Mouse (Mus musculus) right cerebral cortex, postnatal 25 days (tissue): Measurements from ENCODE around the gene Mtus2.
"Not testable (repeated sequence)": the region's sequence is repeated elsewhere in the genome, so short reads cannot be mapped to it uniquely, and the experiment has no call there.

Experiments
- DNase-seq: peaks from one replicate; pipeline ENCODE4 v3.0.0; 2022

The Mtus2 gene

DNA sequence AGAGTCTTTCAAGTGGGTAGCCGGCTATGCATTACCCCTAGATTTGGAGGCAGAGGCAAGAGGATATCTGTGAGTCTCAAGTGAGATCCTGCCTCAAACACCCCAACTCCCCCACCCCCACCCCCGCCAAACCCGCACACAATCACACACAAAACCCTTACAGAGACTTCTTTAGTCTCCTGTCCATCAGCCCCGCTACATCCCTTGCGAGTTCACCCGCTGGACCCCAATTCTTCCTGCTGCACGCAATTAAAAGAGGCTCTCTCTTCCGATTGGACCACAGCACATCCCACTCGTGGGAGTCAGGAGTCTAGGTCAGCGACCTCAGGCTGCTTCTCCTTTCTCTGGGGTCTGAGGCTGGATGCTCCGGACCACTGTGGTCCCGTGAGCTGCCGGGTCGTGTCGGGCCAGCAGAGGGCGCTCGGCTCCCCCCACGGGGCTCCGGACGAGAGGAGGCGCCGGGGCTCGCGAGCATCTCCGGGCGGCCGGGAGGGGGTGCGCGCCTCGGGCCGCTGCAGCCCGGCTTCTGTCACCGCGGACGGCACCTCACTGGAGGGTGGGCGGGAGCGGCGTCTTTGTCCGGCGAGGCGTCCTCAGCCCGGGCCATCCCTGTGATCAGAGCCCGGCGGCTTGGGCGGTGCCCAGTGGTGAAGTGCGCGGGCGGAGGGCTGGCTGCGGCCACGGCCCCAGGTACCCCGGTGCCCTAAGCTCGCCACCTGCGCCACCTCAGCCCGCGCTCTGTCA is at the start of gene Mtus2:
TSS of gene Mtus2 (plus strand) at position 500 of the 744 bp plus-strand sequence.
- peak; percentile 88 for DNase-seq

DNA sequence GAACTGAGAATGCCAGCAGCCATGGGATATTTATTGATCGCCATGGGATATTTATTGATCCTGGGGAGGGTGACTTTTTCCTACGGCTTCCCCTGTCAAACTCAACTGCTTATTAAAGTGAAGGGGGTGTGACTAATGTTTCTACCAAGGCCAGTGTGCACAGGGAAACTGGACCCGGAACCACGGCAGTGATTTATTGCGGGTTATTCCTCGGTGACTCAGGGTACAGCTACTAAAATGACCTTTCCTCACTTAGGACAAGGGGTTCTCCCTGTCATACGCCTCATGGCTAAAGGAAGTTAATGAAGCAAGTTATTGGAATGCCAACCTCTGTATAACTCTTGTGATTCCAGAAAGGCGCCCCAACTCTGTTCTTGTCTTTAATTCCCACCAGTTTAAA is 49.3 kb upstream of the Mtus2 start:
- DNase-seq: no peak

DNA sequence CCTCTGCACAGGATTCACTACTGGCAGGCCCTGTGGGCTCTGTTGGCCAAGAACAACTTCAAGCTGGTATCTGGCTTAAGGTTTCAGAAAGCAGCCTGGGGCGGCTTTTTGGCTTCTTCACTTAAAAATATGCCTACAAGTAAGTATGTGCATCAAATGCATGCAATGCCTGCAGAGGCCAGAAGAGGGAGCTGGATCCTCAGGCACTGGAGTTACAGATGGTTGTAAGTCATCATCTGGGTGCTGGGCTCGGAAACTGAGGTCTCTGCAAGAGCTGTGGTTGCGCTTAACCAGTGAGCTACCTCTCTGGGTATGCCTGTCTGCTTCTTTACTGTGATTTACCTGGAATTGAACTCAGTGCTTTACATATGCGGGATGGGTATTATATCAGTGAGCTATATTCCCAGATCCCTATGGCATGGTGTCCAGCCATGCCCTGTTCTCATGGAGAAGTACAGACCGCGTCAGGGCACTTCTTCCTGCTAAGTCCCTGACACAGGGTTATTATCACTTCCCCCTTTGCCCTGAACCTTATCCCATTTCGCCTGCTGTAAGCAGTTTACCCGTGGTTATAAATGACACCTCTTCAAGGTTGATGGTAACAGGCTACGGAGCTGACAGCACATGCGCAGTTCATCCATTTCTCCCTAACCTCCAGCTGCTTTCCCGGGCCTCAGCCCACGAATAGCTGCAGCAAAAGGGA is 46.2 kb upstream of the Mtus2 start:
- no peak for DNase-seq

DNA sequence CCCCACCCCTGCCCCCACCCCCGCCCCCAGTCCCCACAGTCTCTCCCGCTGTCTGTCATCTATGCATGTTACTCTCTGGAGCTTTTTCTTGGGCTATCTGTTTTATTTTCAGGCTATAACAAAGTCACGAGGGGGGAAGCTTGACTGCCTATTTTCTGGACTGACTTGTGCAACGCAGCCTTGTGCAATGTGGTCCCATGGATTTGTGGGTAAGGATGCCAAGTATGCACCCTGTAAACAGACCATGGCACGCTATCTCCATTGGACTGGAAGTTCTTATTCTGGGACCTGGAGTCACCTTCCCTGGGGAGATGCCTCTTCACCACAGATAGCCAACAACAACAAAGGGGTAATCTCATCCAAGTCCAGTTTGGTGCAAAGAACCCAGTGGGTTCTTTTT is 45.4 kb upstream of the Mtus2 start:
- no peak for DNase-seq

DNA sequence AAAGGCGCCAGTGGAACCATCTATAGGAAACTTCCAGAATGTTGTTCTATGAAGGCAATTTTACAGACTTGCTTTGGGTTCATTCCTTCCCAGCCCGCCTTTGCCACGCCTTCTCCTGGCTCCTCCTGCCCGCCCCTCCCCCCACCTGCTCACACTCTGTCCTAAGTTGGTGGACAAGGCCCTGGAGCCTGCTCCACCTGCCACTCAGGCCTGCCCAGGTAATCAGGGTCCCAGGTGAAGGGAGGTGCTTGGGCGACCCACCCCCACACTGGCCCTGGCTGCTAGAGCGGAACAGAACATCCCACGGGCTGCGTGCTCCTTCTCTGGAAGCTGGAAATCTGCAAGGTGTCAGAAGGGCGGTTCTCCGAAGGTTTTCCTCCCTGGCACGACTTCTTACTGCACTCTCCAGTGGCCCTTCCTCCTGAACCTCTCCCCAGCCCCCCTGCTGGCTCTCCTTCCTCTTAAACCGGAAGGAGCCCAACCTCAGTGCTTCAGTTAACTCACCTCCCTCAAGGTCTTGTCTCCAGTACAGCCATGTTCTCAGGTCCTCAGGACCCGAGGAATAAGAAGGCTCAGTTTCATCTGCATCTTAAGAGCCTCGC is 43.8 kb upstream of the Mtus2 start:
- no peak for DNase-seq

DNA sequence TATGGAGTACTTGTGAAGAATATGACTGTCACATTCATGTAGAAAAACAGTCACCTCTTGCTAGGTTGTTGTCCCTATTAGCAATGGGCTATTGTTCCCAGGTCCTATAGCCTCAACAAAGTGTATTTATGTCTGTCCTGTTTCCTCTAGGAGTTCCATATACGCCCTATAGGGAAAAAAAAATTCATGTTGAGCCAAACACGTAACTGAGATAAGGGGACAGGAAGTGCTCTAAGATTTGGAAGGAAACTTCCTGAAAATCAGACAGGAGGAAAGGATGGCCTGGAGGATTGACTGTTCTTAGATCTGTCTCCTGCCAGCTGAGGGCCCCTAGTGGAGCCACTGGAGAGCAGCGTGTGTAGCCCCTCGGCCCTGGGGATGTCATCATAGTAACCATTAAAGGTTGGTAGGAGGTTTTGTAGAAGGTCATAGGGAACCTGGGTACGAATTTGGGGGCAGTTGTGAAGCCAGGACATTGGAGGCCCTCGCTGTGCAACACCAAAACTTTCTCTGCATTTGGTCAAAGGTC is 42.0 kb upstream of the Mtus2 start:
- DNase-seq: no peak

DNA sequence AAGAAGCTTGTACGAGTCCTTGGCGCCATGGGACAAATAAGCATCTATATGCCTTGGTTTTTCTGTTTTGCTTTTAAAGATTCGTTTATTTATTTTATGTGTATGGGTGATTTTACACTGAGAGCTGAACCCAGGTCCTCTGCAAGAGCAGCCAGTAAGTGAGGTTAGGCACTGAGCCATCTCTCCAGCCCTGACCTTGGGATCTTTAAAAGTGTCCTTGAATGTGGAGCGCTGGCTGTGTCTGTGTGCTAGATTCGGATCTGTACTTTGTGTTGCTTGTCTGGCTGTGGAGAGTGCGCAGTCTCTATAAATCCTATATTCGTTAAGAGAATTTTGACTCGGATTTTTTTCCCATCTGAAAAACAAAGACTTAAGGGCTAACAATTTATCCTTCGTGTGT is 40.9 kb upstream of the Mtus2 start:
- no peak for DNase-seq

DNA sequence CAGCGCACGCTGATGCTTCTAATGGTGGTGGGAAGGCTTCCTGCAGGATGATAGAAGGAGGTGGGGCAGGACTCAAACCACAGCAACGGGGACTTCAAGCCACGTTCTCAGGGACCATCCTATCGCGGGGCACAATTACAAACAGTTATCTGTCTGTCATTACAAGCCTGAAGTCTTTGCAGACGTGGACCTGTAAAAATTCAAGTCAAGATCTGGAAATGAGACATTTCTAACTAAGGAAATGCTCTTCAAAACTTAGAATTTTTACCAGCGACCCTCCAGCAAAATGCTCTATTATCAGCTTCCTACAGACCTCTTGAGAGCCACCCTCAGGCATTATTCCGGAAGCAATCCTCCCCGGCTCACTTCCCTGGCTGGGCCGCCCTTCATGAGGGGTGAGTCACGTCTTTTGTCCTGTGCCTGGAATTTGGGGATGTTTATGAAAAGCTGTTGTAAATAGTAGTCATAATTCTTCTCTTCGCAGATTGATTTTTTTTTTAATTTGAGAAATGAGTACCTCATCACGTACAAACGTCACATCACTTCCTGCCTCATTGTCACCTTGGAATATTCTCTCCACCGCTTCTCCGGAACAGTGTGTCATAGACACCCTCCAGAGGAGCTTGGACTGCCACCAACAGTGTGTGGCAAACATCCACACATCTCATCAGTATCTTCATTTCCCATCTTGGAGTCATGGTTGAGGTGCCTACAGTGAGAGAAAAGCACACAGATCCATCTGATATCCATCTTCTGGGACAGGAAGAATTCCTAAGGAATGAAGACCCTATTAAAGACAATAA is 38.9 kb upstream of the Mtus2 start:
- no peak for DNase-seq

DNA sequence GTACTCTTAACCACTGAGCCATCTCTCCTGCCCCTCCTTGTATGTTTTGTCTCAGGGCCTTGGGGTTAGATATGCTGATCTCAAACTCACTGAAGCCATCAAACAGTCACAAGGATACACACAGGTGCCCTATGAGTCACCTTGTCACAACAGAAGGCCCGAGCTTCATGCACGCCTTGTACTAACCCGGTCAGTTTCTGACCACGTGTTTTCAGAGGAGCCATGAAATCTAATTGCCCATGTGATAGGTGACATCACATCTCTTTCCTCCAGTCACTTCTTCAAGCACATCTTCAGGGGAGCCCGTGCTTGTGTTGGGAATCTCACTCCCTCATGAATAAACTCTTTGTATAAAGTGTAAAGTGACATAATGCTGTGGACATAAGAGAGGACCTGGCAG is 32.5 kb upstream of the Mtus2 start:
- no peak for DNase-seq

DNA sequence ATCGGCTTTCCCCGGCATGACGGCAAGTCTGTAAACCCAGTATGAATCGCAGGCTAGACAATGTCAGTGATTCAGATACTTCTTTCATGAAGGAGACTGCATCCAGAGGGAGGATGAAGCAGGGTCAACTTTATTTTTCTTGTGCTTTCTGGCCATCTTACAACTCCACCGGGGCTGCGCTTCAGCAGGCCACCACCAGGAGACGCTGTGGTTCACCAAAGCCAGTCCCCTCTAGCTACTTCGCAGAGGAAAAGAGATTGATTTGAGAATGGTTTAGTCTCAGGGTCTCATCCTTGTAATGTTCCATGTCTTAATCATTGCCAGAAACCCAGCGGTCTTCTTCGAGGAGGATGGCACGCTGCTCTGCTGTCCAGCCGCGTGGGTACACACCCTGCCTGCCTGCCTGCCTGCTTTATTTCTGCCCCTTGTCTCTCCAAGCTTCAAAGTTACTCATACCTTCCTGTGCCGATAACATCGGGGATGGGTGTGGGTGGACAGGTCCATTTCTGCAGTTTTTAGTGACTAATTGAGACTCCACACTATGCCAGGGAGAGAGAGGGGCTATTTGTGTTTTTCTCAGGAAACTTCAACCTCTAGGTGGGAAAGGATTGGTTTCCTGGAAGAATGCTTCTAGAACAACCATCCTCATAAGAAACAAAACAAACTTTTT is 31.1 kb upstream of the Mtus2 start:
- DNase-seq: no peak

DNA sequence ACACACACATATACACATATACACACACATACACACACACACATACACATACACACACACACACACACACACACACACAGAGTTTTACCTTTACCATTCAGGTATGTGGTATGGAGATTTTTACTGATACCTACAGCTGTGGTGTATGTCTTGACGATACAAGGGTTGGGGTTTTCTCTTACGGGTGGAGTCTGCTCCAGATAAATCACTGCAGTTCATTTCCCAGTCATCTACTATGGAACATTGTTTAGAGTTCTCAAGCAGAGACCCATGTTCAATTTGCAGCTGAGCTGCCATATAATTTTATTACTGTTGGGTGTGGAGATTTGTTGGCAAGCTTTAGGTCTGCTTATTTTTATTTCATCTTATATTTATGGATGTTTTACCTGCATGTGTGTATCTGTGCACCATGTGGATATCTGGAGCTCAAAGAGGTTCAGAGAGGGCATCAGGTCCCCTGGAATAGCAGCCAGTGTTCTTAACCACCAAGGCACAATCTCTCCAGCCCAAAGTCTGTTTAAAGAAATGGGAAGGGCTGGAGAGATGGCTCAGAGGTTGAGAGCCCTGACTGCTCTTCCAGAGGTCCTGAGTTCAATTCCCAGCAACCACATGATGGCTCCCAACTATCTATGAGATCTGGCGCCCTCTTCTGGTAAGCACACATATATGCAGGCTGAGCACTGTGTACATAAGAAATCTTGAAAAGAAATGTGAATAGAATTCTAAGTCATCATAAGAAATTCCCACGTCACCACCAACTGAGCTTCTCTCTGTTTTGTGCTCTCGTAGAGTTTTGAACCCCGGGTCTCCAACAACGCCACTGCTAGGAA is 28.2 kb upstream of the Mtus2 start:
- DNase-seq: no peak

DNA sequence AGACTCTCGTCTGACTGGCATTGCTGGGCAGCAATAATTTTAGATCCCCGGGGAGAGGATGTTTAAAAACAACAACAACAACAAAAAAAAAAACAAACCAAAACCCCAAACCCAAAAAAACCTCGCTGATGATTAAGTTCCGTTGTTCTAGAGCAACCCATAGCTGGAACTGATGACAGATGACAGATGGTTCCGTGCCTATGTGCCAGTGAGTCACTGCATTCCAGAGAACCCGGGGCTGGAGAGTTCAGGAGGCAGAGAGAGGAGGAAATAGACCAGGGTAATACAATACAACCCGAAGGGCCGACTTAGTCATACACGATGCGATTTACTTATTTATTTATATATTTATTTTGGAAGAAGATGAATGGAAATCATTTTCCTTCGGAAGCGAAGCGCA is 22.0 kb upstream of the Mtus2 start:
- no peak for DNase-seq

DNA sequence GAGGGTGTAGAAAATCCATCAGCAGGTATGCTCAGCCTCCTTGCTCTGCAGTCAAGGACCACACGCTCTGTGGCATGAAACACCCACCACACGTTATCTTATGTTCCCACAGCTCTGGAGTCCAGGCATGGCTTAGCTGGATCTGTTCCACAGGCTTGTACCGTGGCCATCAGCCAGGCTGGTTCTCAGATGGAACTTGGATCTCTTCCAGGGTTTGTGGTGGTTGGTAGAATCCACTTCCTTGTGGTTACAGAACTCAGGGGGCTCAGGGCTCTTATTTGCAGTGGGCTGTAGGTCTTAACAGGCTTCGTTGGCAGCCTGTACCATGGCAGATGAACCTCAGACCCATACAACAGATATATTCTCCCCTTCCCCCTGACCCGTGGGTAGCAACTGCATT is 17.9 kb upstream of the Mtus2 start:
- DNase-seq: no peak

DNA sequence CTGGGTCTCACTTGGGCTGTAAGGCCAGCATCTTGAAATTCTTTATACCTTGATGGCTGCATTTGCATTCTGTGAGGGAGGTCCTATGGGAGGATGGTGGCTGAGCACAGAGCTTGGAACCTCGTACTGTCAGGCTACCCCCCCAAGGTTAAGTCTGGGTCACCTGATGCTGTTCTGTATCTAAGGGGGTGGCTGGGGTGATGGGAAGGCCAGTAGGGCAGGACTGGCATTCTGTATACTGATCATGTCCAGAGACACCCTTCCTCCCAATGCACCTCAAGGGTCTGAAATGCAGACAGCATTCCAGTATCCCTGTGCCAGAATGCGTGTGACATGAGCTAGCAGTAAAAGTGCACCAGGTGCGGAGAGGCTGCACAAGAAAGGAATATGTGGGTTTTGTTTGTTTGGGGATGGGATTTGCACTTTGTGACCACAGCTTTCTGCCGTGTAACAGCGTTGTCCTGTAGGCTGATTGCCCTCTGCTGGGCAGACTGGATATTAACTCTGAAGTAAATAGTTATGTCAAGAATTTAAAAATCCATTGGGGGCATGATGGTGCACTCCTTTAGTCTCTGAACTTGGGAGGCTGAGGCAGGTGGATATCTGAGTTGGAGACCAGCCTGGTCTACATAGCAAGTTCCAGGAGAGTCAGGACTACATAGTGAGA is 12.0 kb upstream of the Mtus2 start:
- peak; percentile 15 for DNase-seq

DNA sequence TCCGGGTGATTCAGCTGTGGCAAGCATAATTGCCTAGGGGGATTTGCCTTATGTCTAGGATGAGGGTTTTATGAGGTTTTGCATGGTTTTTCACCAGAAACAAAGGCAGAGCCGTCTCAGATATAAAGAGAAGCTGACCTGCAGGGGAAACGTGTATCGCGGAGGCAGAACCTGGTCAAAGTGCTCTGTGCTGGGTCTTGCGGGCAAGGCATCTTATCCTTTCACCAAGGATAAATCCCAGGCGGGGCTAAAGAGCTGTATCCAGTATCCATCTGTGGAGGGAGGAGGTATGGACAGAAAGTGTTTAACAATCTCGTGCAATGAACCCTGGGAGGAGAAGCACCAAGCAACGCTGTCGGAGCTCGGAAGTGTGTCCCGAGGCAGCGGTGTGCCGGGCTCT is 7.2 kb upstream of the Mtus2 start:
- DNase-seq: no peak

DNA sequence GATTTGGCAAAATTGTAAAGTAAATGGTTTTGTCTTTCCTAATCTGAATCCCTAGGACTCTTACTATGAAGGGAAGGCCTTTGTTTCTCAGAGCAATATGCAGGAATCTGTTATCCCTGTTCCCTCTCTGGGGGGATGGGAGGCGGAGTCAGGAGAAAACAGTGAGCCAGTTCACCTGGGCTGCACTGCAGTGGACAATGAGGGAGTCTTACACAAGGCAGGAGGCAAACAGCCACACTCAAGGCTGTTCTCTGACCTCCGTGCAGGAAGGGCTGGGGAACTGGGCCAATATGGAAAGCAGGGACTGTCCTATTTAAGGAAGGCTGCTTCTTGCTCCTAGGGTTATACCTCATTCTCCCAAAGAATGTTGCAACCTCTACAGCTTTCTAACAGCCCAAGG is 5.4 kb upstream of the Mtus2 start:
- no peak for DNase-seq

DNA sequence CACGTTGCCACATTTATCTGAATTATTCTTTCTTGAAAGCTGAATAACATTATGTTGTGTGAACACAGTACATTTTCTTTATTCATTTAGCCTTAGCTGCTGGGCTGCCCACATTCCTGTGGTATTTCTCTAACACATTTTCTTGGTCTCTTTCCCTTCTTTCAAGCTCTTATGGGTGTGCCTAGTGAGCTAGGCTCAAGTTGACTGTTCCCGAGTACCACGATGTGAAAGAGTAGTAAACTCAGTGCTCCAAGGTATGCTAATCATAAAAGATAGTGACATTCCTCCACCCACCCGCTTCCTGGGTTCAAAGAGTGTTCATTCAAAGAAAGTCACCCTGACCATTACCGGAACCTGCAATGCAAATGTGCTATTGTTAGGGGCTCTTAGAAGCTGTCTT is 3.9 kb upstream of the Mtus2 start:
- not testable (repeated sequence) for DNase-seq

DNA sequence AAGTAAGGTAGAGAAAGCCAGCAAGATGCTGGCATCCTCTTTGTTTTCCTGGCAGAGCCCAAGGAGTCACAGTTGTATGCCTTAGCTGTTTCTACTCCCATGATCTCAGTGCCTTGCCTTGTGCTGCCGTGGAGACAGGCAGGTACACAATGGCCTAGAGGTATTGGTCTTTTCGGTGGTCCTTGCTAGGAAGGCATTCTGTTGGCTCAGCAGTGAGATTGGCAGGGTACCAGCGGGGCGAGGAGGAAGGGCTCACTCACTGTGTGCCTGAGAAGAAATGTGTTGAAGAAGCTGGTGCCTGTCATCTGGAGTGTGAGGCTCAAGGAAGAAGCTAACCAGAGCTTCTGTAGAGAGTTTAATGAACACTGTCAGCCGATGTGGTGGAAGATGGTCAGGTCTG is 1.4 kb upstream of the Mtus2 start:
- peak; percentile 14 for DNase-seq

DNA sequence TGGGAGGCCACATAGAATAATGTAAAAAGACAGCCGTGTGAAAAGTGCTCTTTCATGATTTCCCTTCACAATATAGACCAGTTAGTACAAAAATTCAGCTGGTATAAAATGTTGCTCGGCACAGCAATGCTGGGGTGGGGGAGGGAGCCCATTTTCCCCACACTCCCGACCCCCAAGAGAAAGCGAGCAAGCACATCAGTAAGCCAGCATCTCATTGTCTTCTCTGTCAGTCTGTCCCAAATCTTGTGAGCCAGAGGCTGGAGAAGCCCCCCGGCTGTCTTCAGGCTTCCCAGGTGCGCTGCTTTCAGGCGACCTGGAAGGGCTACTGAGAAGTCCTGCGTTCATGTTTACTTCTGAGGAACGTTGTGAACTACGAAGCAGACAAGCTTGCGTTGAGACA is 699 bp upstream of the Mtus2 start:
- DNase-seq: no peak

DNA sequence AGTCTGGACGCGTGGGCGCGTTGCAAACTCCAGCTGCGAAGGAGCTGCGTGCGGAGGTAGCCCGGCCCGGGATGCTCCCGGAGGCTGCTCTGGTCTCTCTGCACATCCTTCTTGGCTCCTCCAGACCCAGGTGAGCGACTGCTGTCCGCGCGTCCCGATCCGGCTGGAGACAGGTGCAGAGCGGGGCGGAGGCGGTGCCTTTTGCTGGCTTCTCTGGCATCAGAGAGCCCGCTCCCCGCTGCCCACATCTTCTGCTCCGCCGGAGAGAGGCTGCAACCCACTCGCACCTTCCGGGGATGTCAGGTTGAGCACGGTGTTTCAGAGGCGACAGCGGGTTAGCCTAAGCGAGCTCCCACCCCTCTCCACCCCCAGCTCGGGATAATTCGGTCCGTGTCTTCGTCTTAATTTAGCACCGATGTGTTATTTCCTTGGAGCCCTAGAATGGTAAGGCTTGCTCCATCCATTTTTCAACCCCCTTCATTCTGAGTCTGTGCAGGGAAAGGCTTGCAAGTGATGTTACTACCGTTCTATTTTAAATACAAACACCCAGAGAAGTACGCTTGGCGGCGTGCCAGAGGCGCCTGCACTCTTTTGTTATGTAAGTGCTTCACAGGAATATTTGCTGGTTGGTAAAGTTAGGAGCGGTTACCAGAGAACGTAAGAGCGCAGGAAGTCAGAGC is 612 bp downstream of the Mtus2 start:
- DNase-seq: peak; percentile 86

DNA sequence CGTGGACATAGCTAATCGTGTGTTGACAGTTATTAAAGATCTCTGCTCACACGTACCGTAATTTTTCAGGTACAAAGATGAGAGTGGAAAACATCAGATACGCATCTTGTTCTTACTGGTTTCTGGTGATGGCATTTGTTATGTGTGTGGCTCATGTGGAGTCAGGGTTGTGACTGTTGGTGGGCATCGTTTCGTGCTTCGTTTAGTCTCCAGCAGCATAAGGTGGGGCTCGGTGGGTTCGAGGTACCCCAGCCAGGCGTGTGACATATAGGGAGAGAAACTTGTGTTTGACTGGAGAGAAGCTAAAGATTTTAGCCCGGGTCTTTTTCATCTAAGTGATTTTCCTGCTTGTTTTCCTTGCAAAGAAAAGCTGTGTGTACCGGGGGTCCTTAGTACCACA is 1.4 kb downstream of the Mtus2 start:
- DNase-seq: peak; percentile 22
